Mouse (Mus musculus): Measurements from ENCODE around the gene Tbc1d4. TPM values are rescaled to one million over a fixed set of nuclear protein-coding genes. Genes with fewer than 3 reads are reported as not detected.

Gene Tbc1d4
- polyA plus RNA-seq, 1 experiment from 2014 or later = 8.7 TPM

- ATAC-seq (ENCODE audit: insufficient number of reproducible peaks, insufficient read depth, low FRiP score, low read depth) = no peak
- Histone ChIP-seq H3K4me3 (ENCODE audit: low read depth, low read length) (no peak overlapping the region), H3K27me3 (ENCODE audit: control insufficient read depth, insufficient read depth, low read length) (no peaks in the 10 kb centered on the region)
Measured at GRCm38 (mm10) chr14:101437925-101438324, 171.1 kb downstream of the Tbc1d4 start.

GRCm38 (mm10) chr14:101430536-101430935 lies 178.5 kb downstream of the Tbc1d4 start:
- Histone ChIP-seq H3K4me1 (ENCODE audit: control insufficient read depth, insufficient read depth, low read length) (no peaks in the 10 kb centered on the region), H3K4me3 (ENCODE audit: low read depth, low read length) (no peak overlapping the region), H3K4me2 (replicated peaks; ENCODE audit: low read depth, low read length) (no peak overlapping the region), H3K9ac (replicated peaks; ENCODE audit: low read depth, low read length) (no peak overlapping the region), H3K27ac (ENCODE audit: low read length) (no peak overlapping the region), H3K36me3 (ENCODE audit: control insufficient read depth, insufficient read depth, low read length) (no peaks in the 10 kb centered on the region), H3K9me3 (ENCODE audit: control insufficient read depth, low read depth, low read length) (no peaks in the 10 kb centered on the region), H3K27me3 (ENCODE audit: control insufficient read depth, insufficient read depth, low read length) (no peaks in the 10 kb centered on the region)
- ATAC-seq (ENCODE audit: insufficient number of reproducible peaks, insufficient read depth, low FRiP score, low read depth) = no peak
- 87% methylated on average over 5 of the region's 5 CpGs for WGBS

More at GRCm38 (mm10) chr14:101437925-101438324, 171.1 kb downstream of the Tbc1d4 start:
- H3K9me3 ChIP-seq (ENCODE audit: control insufficient read depth, low read depth, low read length) = no peaks in the 10 kb centered on the region
- H3K4me1 ChIP-seq (ENCODE audit: control insufficient read depth, insufficient read depth, low read length) = no peaks in the 10 kb centered on the region
- no peak overlapping the region for H3K9ac ChIP-seq (replicated peaks; ENCODE audit: low read depth, low read length)
- no peak overlapping the region for H3K27ac ChIP-seq (ENCODE audit: low read length)
- no peaks in the 10 kb centered on the region for H3K36me3 ChIP-seq (ENCODE audit: control insufficient read depth, insufficient read depth, low read length)
- 87% methylated on average over 3 of the region's 3 CpGs for WGBS
- no peak overlapping the region for H3K4me2 ChIP-seq (replicated peaks; ENCODE audit: low read depth, low read length)

- H3K27me3 ChIP-seq (ENCODE audit: control insufficient read depth, insufficient read depth, low read length) = no peaks in the 10 kb centered on the region
- H3K9ac ChIP-seq (replicated peaks; ENCODE audit: low read depth, low read length) = no peak overlapping the region
- no peak overlapping the region for H3K4me3 ChIP-seq (ENCODE audit: low read depth, low read length)
- H3K9me3 ChIP-seq (ENCODE audit: control insufficient read depth, low read depth, low read length) = no peaks in the 10 kb centered on the region
- no peak overlapping the region for H3K27ac ChIP-seq (ENCODE audit: low read length)
- 35% methylated on average over 3 of the region's 3 CpGs for WGBS
- no peak overlapping the region for H3K4me2 ChIP-seq (replicated peaks; ENCODE audit: low read depth, low read length)
- ATAC-seq (ENCODE audit: insufficient number of reproducible peaks, insufficient read depth, low FRiP score, low read depth) = no peak
- no peaks in the 10 kb centered on the region for H3K36me3 ChIP-seq (ENCODE audit: control insufficient read depth, insufficient read depth, low read length)
- H3K4me1 ChIP-seq (ENCODE audit: control insufficient read depth, insufficient read depth, low read length) = no peaks in the 10 kb centered on the region
Measured at GRCm38 (mm10) chr14:101428805-101429516, 180.0 kb downstream of the Tbc1d4 start.

GRCm38 (mm10) chr14:101417679-101418078 lies 191.3 kb downstream of the Tbc1d4 start:
- no peak overlapping the region for H3K27ac ChIP-seq (ENCODE audit: low read length)
- 58% methylated on average over 2 of the region's 2 CpGs for WGBS
- no peaks in the 10 kb centered on the region for H3K36me3 ChIP-seq (ENCODE audit: control insufficient read depth, insufficient read depth, low read length)
- no peaks in the 10 kb centered on the region for H3K27me3 ChIP-seq (ENCODE audit: control insufficient read depth, insufficient read depth, low read length)
- no peak overlapping the region for H3K4me2 ChIP-seq (replicated peaks; ENCODE audit: low read depth, low read length)
- no peaks in the 10 kb centered on the region for H3K4me1 ChIP-seq (ENCODE audit: control insufficient read depth, insufficient read depth, low read length)
- no peak for ATAC-seq (ENCODE audit: insufficient number of reproducible peaks, insufficient read depth, low FRiP score, low read depth)
- H3K9me3 ChIP-seq (ENCODE audit: control insufficient read depth, low read depth, low read length) = no peaks in the 10 kb centered on the region
- H3K9ac ChIP-seq (replicated peaks; ENCODE audit: low read depth, low read length) = no peak overlapping the region
- H3K4me3 ChIP-seq (ENCODE audit: low read depth, low read length) = no peak overlapping the region

Other genes starting within 250 kb of the Tbc1d4 start
- 94.2 and 109 TPM in 2 replicates for gene Commd6, start 31.5 kb upstream of the Tbc1d4 start, polyA plus RNA-seq (2014; fragmentation: Nextera tagmentation; extraction: Ambion mirVana)
- 126 and 131 TPM in 2 replicates for gene Uchl3, start 44.8 kb upstream of the Tbc1d4 start, polyA plus RNA-seq (2014; fragmentation: Nextera tagmentation; extraction: Ambion mirVana)
- 0.68 and 1.2 TPM in 2 replicates for gene Gm9922, start 120.6 kb upstream of the Tbc1d4 start, polyA plus RNA-seq (2014; fragmentation: Nextera tagmentation; extraction: Ambion mirVana)
- gene Lmo7, start 120.8 kb upstream of the Tbc1d4 start, polyA plus RNA-seq (2014; fragmentation: Nextera tagmentation; extraction: Ambion mirVana) = 18.0 and 20.1 TPM in 2 replicates